Mouse (Mus musculus): ENCODE data around the gene Car14. TPM values are rescaled to one million over a fixed set of nuclear protein-coding genes. Genes with fewer than 3 reads are reported as not detected.
A peak's percentile ranks its signal among the peaks of the same experiment; 100 is the strongest.
"Not testable (repeated sequence)": the region's sequence is repeated elsewhere in the genome, so short reads cannot be mapped to it uniquely, and the experiment has no call there.

The Car14 gene
- polyA plus RNA-seq, 1 experiment from 2014 or later = 11.8 TPM

DNA sequence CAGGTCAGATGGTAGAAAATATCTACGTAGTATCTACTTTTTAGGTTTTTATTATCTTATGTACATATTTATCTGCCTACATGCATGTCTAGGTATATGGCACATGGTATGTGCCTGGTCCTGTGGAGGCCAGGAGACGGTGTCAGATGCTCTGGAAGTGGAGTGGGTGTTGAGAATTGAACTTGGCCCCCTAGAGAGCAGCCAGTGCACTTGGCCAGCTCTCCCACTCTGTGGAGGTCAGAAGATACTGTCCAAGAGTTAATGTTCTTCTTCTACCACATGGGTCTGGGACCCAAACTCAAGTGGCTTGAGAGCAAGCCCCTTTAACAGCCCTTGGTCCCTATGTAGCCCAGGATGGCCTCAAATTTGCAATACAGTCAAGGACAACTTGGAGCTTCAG, 37.1 kb downstream of the Car14 start:
- Histone ChIP-seq H3K9ac (no peak overlapping the region), H3K9me3 (replicated peaks) (no peaks in the 10 kb centered on the region), H3K27me3 (no peaks in the 10 kb centered on the region), H3K4me1 (replicated peaks) (peaks cover 17% of the 10 kb centered on the region), H3K4me2 (no peak overlapping the region), H3K36me3 (replicated peaks) (peaks cover 60% of the 10 kb centered on the region), H3K4me3 (replicated peaks) (no peak overlapping the region), H3K27ac (replicated peaks) (no peak overlapping the region)
- no peak for ATAC-seq (ENCODE audit: insufficient read depth)
- 86% methylated on average over 2 of the region's 2 CpGs for WGBS (ENCODE audit: insufficient replicate concordance)

DNA sequence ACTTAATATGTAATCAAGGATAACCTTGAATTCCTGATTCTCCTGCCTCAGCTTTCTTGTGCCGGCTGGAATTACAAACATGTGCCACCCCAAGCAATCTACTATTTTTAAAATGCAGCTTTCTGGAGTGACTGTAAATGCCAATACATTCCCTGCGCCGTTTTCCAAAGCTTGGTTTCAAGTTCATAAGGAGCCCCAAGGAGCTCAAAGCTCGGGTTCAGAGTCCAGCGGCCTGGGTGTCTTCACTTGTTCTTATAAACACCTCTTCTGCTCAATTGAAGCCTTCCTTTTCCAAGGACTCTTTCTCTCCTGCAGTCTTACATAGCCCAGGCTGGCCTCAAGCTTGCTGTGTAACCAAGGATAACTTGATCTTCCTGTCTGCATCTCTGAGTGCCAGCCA, 38.4 kb downstream of the Car14 start:
- H3K27me3 ChIP-seq = no peaks in the 10 kb centered on the region
- peaks cover 11% of the 10 kb centered on the region for H3K4me1 ChIP-seq (replicated peaks)
- ATAC-seq (ENCODE audit: insufficient read depth) = no peak
- H3K36me3 ChIP-seq (replicated peaks) = peaks cover 60% of the 10 kb centered on the region
- WGBS (ENCODE audit: insufficient replicate concordance) = 81% methylated on average over 5 of the region's 5 CpGs
- no peaks in the 10 kb centered on the region for H3K9me3 ChIP-seq (replicated peaks)
- H3K27ac ChIP-seq (replicated peaks) = no peak overlapping the region
- no peak overlapping the region for H3K4me2 ChIP-seq
- no peak overlapping the region for H3K9ac ChIP-seq
- H3K4me3 ChIP-seq (replicated peaks) = no peak overlapping the region

DNA sequence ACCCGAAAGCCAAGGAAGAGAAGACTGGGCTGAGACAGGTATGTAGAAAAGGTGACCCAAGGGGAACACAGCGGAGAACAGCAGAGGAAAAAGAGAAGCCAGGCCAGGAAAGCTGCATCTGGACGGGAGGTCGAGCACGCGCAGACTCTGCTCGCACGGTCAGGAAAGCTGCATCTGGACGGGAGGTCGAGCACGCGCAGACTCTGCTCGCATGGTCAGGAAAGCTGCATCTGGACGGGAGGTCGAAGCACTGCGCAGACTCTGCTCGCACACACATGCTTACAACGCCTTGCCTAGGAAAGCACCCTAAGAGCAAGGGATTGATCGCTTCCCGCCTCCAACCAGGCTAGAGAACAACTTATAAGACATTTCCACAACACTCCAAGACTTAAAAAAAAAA, 38.9 kb downstream of the Car14 start:
- H3K9me3 ChIP-seq (replicated peaks) = no peaks in the 10 kb centered on the region
- no peak for ATAC-seq (ENCODE audit: insufficient read depth)
- WGBS (ENCODE audit: insufficient replicate concordance) = 85% methylated on average over 20 of the region's 20 CpGs
- no peak overlapping the region for H3K9ac ChIP-seq
- H3K27ac ChIP-seq (replicated peaks) = no peak overlapping the region
- no peak overlapping the region for H3K4me3 ChIP-seq (replicated peaks)
- peaks cover 6% of the 10 kb centered on the region for H3K4me1 ChIP-seq (replicated peaks)
- H3K27me3 ChIP-seq = no peaks in the 10 kb centered on the region
- no peak overlapping the region for H3K4me2 ChIP-seq
- H3K36me3 ChIP-seq (replicated peaks) = peaks cover 60% of the 10 kb centered on the region

DNA sequence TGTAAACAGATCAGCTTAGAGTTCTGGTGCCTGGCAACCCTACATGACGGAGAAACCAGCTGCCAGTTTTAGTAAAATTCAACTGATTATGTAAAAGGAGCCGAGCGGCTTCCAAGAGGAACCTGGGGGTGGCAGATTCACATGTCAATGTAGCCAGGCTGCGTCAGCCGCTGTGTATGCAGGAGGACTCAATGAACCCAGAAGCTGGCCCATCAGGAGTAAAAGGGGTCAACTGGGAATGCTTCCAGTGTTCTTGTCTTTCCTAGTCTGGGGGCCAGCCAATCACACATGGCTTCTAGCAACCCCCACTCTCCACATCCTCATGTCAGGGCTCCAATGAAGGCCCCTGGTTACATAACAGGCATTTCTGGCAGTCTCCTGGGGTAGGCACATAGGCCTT, 39.4 kb downstream of the Car14 start:
- peaks cover 58% of the 10 kb centered on the region for H3K36me3 ChIP-seq (replicated peaks)
- no peaks in the 10 kb centered on the region for H3K9me3 ChIP-seq (replicated peaks)
- H3K27me3 ChIP-seq = no peaks in the 10 kb centered on the region
- H3K4me3 ChIP-seq (replicated peaks) = no peak overlapping the region
- H3K4me2 ChIP-seq = no peak overlapping the region
- WGBS (ENCODE audit: insufficient replicate concordance) = 84% methylated on average over 5 of the region's 5 CpGs
- peaks cover under 1% of the 10 kb centered on the region for H3K4me1 ChIP-seq (replicated peaks)
- ATAC-seq (ENCODE audit: insufficient read depth) = no peak
- H3K27ac ChIP-seq (replicated peaks) = no peak overlapping the region
- no peak overlapping the region for H3K9ac ChIP-seq

DNA sequence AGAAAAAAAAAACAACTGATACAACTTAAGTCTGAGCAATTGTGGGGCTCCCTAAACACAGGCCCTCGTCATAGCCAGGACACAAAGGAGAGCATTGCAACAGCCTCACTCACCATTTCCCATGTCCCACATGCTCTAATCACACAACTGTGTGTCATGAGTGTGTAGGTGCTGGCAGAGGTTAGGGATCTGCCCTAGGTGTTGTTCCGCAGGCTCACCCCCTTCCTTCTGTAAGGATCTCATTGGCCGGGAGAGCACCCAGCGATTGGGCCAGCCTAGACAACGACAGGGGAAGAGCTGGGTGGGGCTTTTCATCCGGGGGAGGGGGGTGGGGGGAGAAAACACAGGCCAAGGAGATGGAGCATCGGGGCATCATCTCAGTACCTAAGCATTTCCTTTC, 40.9 kb downstream of the Car14 start:
- WGBS (ENCODE audit: insufficient replicate concordance) = 65% methylated on average over 7 of the region's 7 CpGs
- no peak overlapping the region for H3K4me2 ChIP-seq
- no peak for ATAC-seq (ENCODE audit: insufficient read depth)
- H3K4me3 ChIP-seq (replicated peaks) = no peak overlapping the region
- no peak overlapping the region for H3K27ac ChIP-seq (replicated peaks)
- no peaks in the 10 kb centered on the region for H3K27me3 ChIP-seq
- no peaks in the 10 kb centered on the region; the same call in 1 of the 2 replicates for H3K4me1 ChIP-seq (replicated peaks)
- no peak overlapping the region for H3K9ac ChIP-seq
- H3K9me3 ChIP-seq (replicated peaks) = no peaks in the 10 kb centered on the region
- peaks cover 45% of the 10 kb centered on the region for H3K36me3 ChIP-seq (replicated peaks)

DNA sequence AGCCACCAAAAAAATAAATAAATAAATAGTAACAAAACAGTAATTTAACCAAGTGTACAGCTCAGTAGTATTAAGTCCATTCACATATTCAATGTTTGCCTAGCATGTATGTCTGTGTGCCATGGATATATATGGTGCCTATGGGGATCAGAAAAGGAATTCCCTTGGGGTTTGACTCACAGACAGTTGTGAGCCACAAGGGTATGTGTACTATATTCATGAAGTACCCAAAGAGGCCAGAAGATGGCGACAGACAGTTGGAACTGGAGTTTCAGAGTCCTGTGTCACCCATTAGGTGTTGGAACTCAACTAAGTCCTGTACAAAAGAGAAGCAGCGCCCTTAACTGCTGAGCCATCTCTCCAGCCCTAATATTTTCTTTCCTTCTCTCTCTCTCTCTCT, 42.7 kb downstream of the Car14 start:
- Histone ChIP-seq H3K9me3 (replicated peaks) (no peaks in the 10 kb centered on the region), H3K9ac (no peak overlapping the region), H3K4me2 (no peak overlapping the region), H3K4me1 (replicated peaks) (peaks cover under 1% of the 10 kb centered on the region; the same call in 1 of the 2 replicates), H3K27ac (replicated peaks) (no peak overlapping the region), H3K4me3 (replicated peaks) (no peak overlapping the region), H3K27me3 (no peaks in the 10 kb centered on the region), H3K36me3 (replicated peaks) (peaks cover 36% of the 10 kb centered on the region)
- ATAC-seq (ENCODE audit: insufficient read depth) = peak; percentile 60; the same call in 1 of the 2 replicates
- 30% methylated on average over 2 of the region's 2 CpGs for WGBS (ENCODE audit: insufficient replicate concordance)

DNA sequence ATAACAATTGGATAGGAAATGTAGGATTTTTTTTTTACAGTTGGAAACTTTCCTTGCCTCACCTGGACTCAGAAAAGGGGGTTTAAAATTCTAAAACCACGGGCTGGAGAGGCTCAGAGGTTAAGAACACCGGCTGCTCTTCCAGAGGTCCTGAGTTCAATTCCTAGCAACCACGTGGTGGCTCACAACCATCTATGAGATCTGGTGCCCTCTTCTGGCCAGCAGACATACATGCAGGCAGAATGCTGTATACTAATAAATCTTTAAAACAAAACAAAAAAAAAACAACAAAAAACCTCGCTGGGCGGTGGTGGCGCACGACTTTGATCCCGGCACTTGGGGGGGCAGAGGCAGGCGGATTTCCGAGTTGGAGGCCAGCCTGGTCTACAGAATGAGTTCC, 43.3 kb downstream of the Car14 start:
- no peak overlapping the region for H3K4me3 ChIP-seq (replicated peaks)
- no peak for ATAC-seq (ENCODE audit: insufficient read depth)
- no peak overlapping the region for H3K9ac ChIP-seq
- H3K27ac ChIP-seq (replicated peaks) = no peak overlapping the region
- 62% methylated on average over 10 of the region's 10 CpGs for WGBS (ENCODE audit: insufficient replicate concordance)
- peaks cover 31% of the 10 kb centered on the region for H3K36me3 ChIP-seq (replicated peaks)
- H3K4me1 ChIP-seq (replicated peaks) = peaks cover 6% of the 10 kb centered on the region
- no peak overlapping the region for H3K4me2 ChIP-seq
- no peaks in the 10 kb centered on the region for H3K9me3 ChIP-seq (replicated peaks)
- H3K27me3 ChIP-seq = no peaks in the 10 kb centered on the region

DNA sequence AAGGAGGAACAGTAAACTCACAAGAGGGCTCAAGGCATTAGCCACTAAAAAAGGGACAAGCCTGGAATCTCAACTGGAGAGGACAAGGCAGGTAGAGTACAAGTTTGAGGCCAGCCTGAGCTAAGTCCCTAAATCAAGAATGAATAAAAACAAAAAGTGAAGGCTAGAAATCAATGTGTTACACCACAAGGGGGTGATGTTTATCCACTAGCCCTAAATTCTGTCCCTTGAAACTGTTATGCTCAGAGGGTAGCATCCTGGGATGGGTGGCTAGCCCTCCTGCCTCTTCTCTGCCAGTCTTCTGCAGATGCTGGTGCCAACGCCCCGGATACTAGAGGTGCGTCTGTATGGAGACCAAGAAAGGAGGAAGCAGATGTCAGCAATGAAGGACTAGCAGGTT, 44.2 kb downstream of the Car14 start:
- ATAC-seq (ENCODE audit: insufficient read depth) = no peak
- no peak overlapping the region for H3K4me3 ChIP-seq (replicated peaks)
- WGBS (ENCODE audit: insufficient replicate concordance) = 58% methylated on average over 3 of the region's 3 CpGs
- H3K4me1 ChIP-seq (replicated peaks) = peaks cover 9% of the 10 kb centered on the region
- H3K27me3 ChIP-seq = no peaks in the 10 kb centered on the region
- no peak overlapping the region for H3K27ac ChIP-seq (replicated peaks)
- no peak overlapping the region for H3K4me2 ChIP-seq
- H3K36me3 ChIP-seq (replicated peaks) = peaks cover 22% of the 10 kb centered on the region
- no peaks in the 10 kb centered on the region for H3K9me3 ChIP-seq (replicated peaks)
- H3K9ac ChIP-seq = no peak overlapping the region

DNA sequence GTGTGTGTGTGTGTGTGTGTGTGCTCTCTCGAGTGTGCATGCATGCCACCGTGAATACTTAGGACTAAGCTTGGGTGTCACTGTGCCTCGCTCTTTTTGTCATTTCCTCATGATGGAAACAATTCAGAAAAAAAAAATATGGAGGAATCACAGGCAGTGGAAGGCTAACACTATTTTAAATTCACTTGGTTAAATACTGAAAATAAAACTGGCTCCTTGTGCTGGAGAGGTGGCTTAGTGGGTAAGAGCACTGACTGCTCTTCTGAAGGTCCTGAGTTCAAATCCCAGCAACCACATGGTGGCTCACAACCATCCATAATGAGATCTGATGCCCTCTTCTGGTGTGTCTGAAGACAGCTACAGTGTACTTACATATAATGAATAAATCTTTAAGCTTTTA, 46.2 kb downstream of the Car14 start:
- H3K36me3 ChIP-seq (replicated peaks) = peaks cover 11% of the 10 kb centered on the region
- not testable (repeated sequence) for ATAC-seq (ENCODE audit: insufficient read depth); H3K27me3 ChIP-seq; H3K4me2 ChIP-seq; H3K27ac ChIP-seq (replicated peaks); H3K9me3 ChIP-seq (replicated peaks); H3K9ac ChIP-seq; H3K4me3 ChIP-seq (replicated peaks)
- peaks cover 24% of the 10 kb centered on the region for H3K4me1 ChIP-seq (replicated peaks)
- 66% methylated on average over 3 of the region's 3 CpGs for WGBS (ENCODE audit: insufficient replicate concordance)

DNA sequence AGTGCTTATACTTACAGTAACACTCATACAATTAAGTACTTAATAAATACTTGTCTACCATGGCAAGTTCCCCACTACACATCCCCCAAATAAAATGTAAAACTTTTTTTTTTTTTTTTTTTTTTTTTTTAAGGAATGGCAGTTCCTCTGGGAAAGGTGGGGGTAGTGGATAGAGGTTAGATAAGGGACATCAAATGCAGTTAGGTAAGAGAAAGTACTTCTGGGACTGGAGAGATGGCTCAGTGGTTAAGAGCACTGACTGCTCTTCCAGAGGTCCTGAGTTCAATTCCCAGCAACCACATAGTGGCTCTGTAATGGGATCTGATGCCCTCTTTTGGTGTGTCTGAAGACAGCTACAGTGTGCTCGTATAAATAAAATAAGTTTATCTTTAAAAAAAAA, 47.4 kb downstream of the Car14 start:
- not testable (repeated sequence) for H3K9me3 ChIP-seq (replicated peaks); ATAC-seq (ENCODE audit: insufficient read depth); H3K4me3 ChIP-seq (replicated peaks); H3K9ac ChIP-seq; H3K27me3 ChIP-seq; H3K27ac ChIP-seq (replicated peaks)
- Histone ChIP-seq H3K4me1 (replicated peaks) (peaks cover 34% of the 10 kb centered on the region), H3K36me3 (replicated peaks) (peaks cover 16% of the 10 kb centered on the region), H3K4me2 (0 out of 2 replicates have a peak overlapping the region, but pooled peaks have one; percentile 78)
- WGBS (ENCODE audit: insufficient replicate concordance) = 77% methylated on average over 1 of the region's 1 CpGs

DNA sequence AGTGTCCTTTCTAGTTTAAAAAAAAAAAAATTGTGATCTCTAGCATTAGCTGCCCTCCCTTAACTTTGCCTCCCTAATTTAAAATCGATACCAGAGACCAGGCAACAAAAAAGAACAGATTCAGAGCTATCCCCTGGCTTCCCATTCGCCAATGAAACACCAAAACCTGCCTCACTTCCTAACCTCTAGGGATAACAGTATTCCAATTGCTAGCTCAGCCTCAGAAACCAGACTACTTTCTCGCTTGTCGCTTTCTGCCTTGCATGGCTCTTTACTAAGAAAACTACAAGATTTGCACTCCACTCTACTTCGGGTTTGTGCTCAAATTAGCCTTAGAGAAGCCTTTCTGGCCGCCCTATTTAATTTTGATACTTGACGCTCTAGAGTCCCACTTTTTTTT, 48.4 kb downstream of the Car14 start:
- Histone ChIP-seq H3K9ac (peak overlapping the region; percentile 84), H3K27me3 (no peaks in the 10 kb centered on the region), H3K4me2 (peak overlapping the region; percentile 78), H3K27ac (replicated peaks) (peak overlapping the region; percentile 81), H3K9me3 (replicated peaks) (no peaks in the 10 kb centered on the region), H3K36me3 (replicated peaks) (peaks cover 24% of the 10 kb centered on the region), H3K4me1 (replicated peaks) (peaks cover 43% of the 10 kb centered on the region), H3K4me3 (replicated peaks) (peak overlapping the region; percentile 87)
- WGBS (ENCODE audit: insufficient replicate concordance) = 34% methylated on average over 7 of the region's 7 CpGs
- ATAC-seq (ENCODE audit: insufficient read depth) = no peak

DNA sequence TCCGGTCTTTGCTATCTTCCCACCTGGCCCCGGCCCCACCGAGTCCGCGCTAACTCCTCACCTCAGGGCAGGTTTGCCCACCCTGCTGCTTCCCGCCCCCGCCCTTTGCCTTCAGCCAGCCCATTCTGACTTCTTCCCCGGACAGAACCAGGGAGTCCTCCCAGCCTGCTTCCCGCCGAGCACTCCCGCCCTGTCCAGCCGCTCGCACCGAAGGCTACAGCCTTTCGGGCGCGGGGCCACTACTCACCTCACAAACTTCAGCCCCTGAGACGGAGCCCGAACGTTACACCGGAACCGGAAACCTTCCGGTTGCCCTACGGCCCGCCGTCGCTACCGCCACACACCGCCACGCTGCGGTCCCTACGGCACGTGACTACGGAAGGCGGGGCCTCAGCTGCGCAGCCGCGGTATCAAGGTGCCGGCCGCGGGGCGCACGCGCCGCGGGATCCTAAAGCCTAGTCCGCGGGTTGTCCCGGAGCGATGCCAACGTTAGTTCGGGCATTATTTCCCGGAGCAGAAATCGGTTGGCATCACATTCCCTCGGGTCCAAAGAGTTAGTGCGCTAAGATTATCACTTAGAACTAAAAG, 48.9 kb downstream of the Car14 start, which contains the start of gene Prpf3:
Gene Prpf3 (minus strand): TSS at position 384 of the 588 bp plus-strand sequence.
- Histone ChIP-seq H3K4me2 (peak within 1 kb of the TSS; percentile 78), H3K9ac (peak within 1 kb of the TSS; percentile 84), H3K4me3 (replicated peaks) (peak within 1 kb of the TSS; percentile 87), H3K9me3 (replicated peaks) (no peaks in the 10 kb centered on the region), H3K4me1 (replicated peaks) (peaks cover 48% of the 10 kb centered on the region), H3K27ac (replicated peaks) (peak within 1 kb of the TSS; percentile 81), H3K27me3 (no peaks in the 10 kb centered on the region), H3K36me3 (replicated peaks) (peaks cover 30% of the 10 kb centered on the region)
- under 1% methylated on average over 56 of the region's 56 CpGs for WGBS (ENCODE audit: insufficient replicate concordance)
- peak; percentile 96 for ATAC-seq (ENCODE audit: insufficient read depth)

Data from liver, embryonic 15.5 days (tissue).